Mouse (Mus musculus) forebrain, postnatal 0 days (tissue): ENCODE results near the gene Tmcc3. TPM values are rescaled to one million over a fixed set of nuclear protein-coding genes. Genes with fewer than 3 reads are reported as not detected.

Experiments used
- ATAC-seq: fragments of 200-750 bp; cut with Nextera tagmentation; 2 replicates; pipeline ENCODE4 v1.8.0; 2017; ENCODE audit warnings: mild to moderate bottlenecking, moderate library complexity
- DNase-seq: peaks from one replicate; pipeline ENCODE4 v3.0.0-alpha.2; 2015
- H3K27ac ChIP-seq: fragments of 300-500 bp; sonication (generic); 2 replicates; pipeline ENCODE4 v1.5.1; 2014; ENCODE audit warnings: low read depth, mild to moderate bottlenecking, antibody characterized with exemption, low read length, moderate library complexity, mixed read lengths
- H3K27me3 ChIP-seq: fragments of 300-500 bp; sonication (generic); 2 replicates; pipeline ENCODE4 v1.6.1; 2014; ENCODE audit warnings: mild to moderate bottlenecking, low read length, mixed read lengths; ENCODE audit not compliant: insufficient read depth
- H3K36me3 ChIP-seq: fragments of 300-500 bp; sonication (generic); 2 replicates; pipeline ENCODE4 v1.6.1; 2014; ENCODE audit warnings: mild to moderate bottlenecking, moderate library complexity; ENCODE audit not compliant: insufficient read depth
- H3K4me1 ChIP-seq: fragments of 300-500 bp; sonication (generic); 2 replicates; pipeline ENCODE4 v1.6.1; 2014; ENCODE audit warnings: antibody characterized with exemption; ENCODE audit not compliant: insufficient read depth
- H3K4me2 ChIP-seq: fragments of 300-500 bp; sonication (generic); 2 replicates; pipeline ENCODE4 v1.6.1; 2014; ENCODE audit warnings: low read depth, mild to moderate bottlenecking, moderate library complexity
- H3K4me3 ChIP-seq: fragments of 300-500 bp; sonication (generic); 2 replicates; pipeline ENCODE4 v1.5.1; 2014; ENCODE audit warnings: low read depth, low read length, mixed read lengths
- H3K9ac ChIP-seq: fragments of 300-500 bp; sonication (generic); 2 replicates; pipeline ENCODE4 v1.6.1; 2014; ENCODE audit warnings: mild to moderate bottlenecking
- H3K9me3 ChIP-seq: fragments of 300-500 bp; sonication (generic); 2 replicates; pipeline ENCODE4 v1.6.1; 2016; ENCODE audit warnings: low read length
- CTCF ChIP-seq: sonication (generic); IDR thresholded peaks from 2 replicates; pipeline ENCODE4 v1.5.1; 2016; ENCODE audit warnings: antibody characterized with exemption, control low read depth, low read depth
- WGBS: fragments of 180-500 bp; shearing (Covaris S2); extraction: QIAGEN DNeasy Blood & Tissue Kit; methylation state at CpG from one replicate; pipeline ENCODE4 v1.1.7; 2014; 5-methylcytosine and 5-hydroxymethylcytosine counted together
- polyA plus RNA-seq: library from polyadenylated mRNA; unstranded; fragments of >200 nt; fragmentation: Nextera tagmentation; extraction: Ambion mirVana; gene quantifications from 2 replicates; pipeline ENCODE4 v1.2.1, GENCODE M21; 2015
- total RNA-seq: library from RNA; depleted of rRNA; stranded (reverse); fragments of >200 nt; gene quantifications from 2 replicates; pipeline ENCODE4 v1.2.3, GENCODE M21; 2014

Tmcc3 gene
- total and polyA plus RNA-seq, 2 experiments from 2014 or later, result 7.5 to 10.2 TPM

GRCm38 (mm10) chr10:94400895-94401294 lies 89.1 kb downstream of the Tmcc3 start:
- ATAC-seq (no peak), DNase-seq (no peak)
- H3K36me3 ChIP-seq, result no peaks in the 10 kb centered on the region
- H3K9me3 ChIP-seq, result no peaks in the 10 kb centered on the region
- TF ChIP-seq CTCF, result no peak
- H3K4me1 ChIP-seq, result no peaks in the 10 kb centered on the region
- H3K9ac ChIP-seq, result no peak overlapping the region
- H3K27me3 ChIP-seq, result no peaks in the 10 kb centered on the region
- no peak overlapping the region for H3K4me3 ChIP-seq
- 88% methylated on average over 8 of the region's 8 CpGs for WGBS
- no peak overlapping the region for H3K4me2 ChIP-seq
- H3K27ac ChIP-seq, result no peak overlapping the region

DNA sequence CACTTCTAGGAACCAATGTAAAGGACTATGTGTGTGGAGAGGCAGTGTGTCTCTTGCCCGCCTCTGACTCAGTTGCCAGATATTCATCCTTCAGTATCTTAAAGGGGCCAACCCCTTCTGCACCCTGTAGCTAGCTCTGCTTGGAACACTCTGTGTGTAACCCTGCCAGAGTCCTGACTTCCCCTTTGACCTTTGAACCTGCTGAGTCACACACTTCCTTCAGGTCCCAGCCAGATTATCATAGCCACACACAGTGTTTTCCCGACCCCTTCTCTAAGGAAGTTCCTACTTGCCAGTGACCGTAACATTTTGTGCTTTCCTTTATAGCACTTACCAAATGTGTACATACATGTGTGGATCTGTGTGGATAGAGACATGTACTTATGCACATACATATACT lies 93.7 kb downstream of the Tmcc3 start:
- Histone ChIP-seq H3K27ac (no peak overlapping the region), H3K4me1 (no peaks in the 10 kb centered on the region; the same call in 1 of the 2 replicates), H3K36me3 (no peaks in the 10 kb centered on the region), H3K4me3 (no peak overlapping the region), H3K9me3 (no peaks in the 10 kb centered on the region), H3K9ac (no peak overlapping the region), H3K27me3 (no peaks in the 10 kb centered on the region; the same call in 1 of the 2 replicates), H3K4me2 (no peak overlapping the region)
- no peak for DNase-seq
- ATAC-seq, result no peak
- 81% methylated on average over 3 of the region's 3 CpGs for WGBS
- no peak for TF ChIP-seq CTCF

DNA sequence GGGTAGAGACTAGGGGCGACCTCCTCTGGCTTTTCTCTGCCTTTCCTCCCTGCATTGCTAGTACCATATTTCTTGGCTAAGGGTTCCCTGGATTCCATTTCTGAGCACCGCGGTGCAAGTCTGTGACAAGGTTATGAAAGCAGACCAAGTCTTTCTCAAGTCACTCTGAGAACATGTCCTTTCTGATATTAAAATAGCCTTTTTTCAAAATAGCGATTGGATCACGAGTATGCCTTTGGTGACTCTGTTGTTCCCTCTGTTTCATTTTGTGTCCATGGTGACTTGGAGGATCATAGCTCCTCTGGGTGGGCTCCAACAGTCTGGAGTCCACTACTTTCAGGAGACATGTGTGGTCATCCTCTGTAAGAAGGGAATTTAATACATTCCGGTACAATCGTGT lies 95.1 kb downstream of the Tmcc3 start:
- H3K4me1 ChIP-seq, result no peaks in the 10 kb centered on the region; the same call in 1 of the 2 replicates
- H3K9ac ChIP-seq, result no peak overlapping the region
- no peak overlapping the region for H3K27ac ChIP-seq
- no peak for TF ChIP-seq CTCF
- 91% methylated on average over 7 of the region's 7 CpGs for WGBS
- H3K9me3 ChIP-seq, result no peaks in the 10 kb centered on the region
- H3K36me3 ChIP-seq, result no peaks in the 10 kb centered on the region
- no peak overlapping the region for H3K4me2 ChIP-seq
- DNase-seq (no peak), ATAC-seq (no peak)
- no peak overlapping the region for H3K4me3 ChIP-seq
- H3K27me3 ChIP-seq, result no peaks in the 10 kb centered on the region; the same call in 1 of the 2 replicates

DNA sequence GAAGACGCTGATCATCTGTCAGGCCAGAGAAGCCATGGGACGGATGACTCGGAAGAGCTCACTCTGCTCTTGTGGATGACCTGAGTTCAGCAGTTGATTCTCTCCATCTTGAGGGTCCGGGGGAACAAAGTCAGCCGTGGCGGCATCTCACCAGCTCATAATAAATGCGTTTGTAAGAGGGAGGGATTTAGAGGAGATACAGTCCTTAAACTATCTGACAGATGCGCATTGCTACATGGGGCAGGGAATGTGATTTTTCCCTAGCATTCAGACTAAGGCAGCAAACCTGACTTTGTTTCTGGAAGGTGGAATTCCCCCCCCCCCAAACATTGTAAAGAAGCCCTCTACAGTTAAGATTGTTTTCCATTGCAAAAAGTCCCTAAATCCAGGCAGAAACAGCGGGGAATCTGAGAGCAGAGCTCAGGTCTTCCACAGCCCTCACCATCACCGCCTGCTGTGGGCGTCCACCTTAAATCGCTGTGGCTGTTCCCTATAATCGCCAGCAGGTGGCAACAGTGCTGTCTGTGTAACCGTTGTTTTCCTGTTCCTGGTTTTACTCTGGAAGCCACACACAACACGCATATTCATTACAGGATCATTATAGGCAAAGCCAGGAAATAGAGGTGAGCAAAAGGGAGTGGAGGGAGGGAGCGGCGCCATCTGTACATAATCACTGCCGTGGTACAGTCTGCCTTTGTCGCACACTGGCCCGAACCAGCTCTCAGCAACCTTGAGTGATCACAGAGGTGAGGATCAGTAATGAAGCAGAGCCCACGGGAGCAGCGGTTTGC lies 96.8 kb downstream of the Tmcc3 start:
- no peaks in the 10 kb centered on the region; the same call in 1 of the 2 replicates for H3K27me3 ChIP-seq
- peak overlapping the region; percentile 29; the same call in 1 of the 2 replicates for H3K9ac ChIP-seq
- H3K9me3 ChIP-seq, result no peaks in the 10 kb centered on the region
- H3K27ac ChIP-seq, result no peak overlapping the region
- H3K36me3 ChIP-seq, result no peaks in the 10 kb centered on the region
- H3K4me3 ChIP-seq, result peak overlapping the region; percentile 16
- WGBS, result 26% methylated on average over 22 of the region's 22 CpGs
- TF ChIP-seq CTCF, result peak; percentile 99
- peak; percentile 83 for ATAC-seq
- no peaks in the 10 kb centered on the region; the same call in 1 of the 2 replicates for H3K4me1 ChIP-seq
- DNase-seq, result peak; percentile 92
- H3K4me2 ChIP-seq, result peak overlapping the region; percentile 40

- no peak for DNase-seq
- Histone ChIP-seq H3K9me3 (no peaks in the 10 kb centered on the region), H3K4me1 (peaks cover 4% of the 10 kb centered on the region), H3K27ac (no peak overlapping the region), H3K27me3 (no peaks in the 10 kb centered on the region; the same call in 1 of the 2 replicates), H3K4me2 (no peak overlapping the region), H3K4me3 (no peak overlapping the region), H3K9ac (no peak overlapping the region), H3K36me3 (no peaks in the 10 kb centered on the region)
- 72% methylated on average over 6 of the region's 6 CpGs for WGBS
- TF ChIP-seq CTCF, result no peak
- ATAC-seq, result no peak
Measured at GRCm38 (mm10) chr10:94409661-94410060, 97.9 kb downstream of the Tmcc3 start.

GRCm38 (mm10) chr10:94411594-94411993 lies 99.8 kb downstream of the Tmcc3 start:
- Histone ChIP-seq H3K9ac (no peak overlapping the region), H3K27ac (no peak overlapping the region), H3K36me3 (no peaks in the 10 kb centered on the region), H3K4me3 (no peak overlapping the region), H3K9me3 (no peaks in the 10 kb centered on the region), H3K4me1 (peaks cover 4% of the 10 kb centered on the region), H3K4me2 (no peak overlapping the region), H3K27me3 (no peaks in the 10 kb centered on the region; the same call in 1 of the 2 replicates)
- WGBS, result 94% methylated on average over 9 of the region's 9 CpGs
- no peak for DNase-seq
- no peak for ATAC-seq
- TF ChIP-seq CTCF, result no peak
